In genomic region chr6:99175377-99175776, GRCm38 (mm10) we compare ENCODE assay signal across 11 mouse cellular contexts.
DNase-seq lines count a peak whose midpoint lies in the region; ATAC-seq and TF ChIP-seq lines count a peak whose summit lies in the region.
"Had no signal": no experiment of that assay in that cellular context is flagged by ENCODE, and none has a peak within 500 bp of the region (broad histone marks: within the 10 kb centered on the region; RNA-seq: fewer than 3 reads in every experiment).

No protein-coding gene starts in this region.

- H3K27ac ChIP-seq in spleen, adult 2 months (ENCODE audit: insufficient read depth, low read length) = peak overlapping the region; percentile 4; the same call in 1 of the 2 replicates
- peak overlapping the region; percentile 45; the same call in 1 of the 2 replicates for H3K27ac ChIP-seq in heart, embryonic 12.5 days (ENCODE audit: poor library complexity, severe bottlenecking)
- peak overlapping the region; percentile 16; the same call in 1 of the 2 replicates for H3K27ac ChIP-seq in lung, embryonic 15.5 days
- H3K27ac ChIP-seq in hindbrain, embryonic 10.5 days = no peak overlapping the region
- H3K27ac ChIP-seq: hindbrain, embryonic 13.5 days had no signal

- peaks cover 20% of the 10 kb centered on the region for H3K4me1 ChIP-seq in spleen, adult 2 months (ENCODE audit: control insufficient read depth, insufficient read depth, insufficient read length)
- H3K4me1 ChIP-seq in heart, embryonic 12.5 days (replicated peaks) = peaks cover 53% of the 10 kb centered on the region
- peaks cover 47% of the 10 kb centered on the region for H3K4me1 ChIP-seq in lung, embryonic 15.5 days
- peaks cover 10% of the 10 kb centered on the region; the same call in 1 of the 2 replicates for H3K4me1 ChIP-seq in hindbrain, embryonic 10.5 days (replicated peaks)
- H3K4me1 ChIP-seq: hindbrain, embryonic 13.5 days had no signal

- H3K4me3 ChIP-seq in spleen, adult 2 months (ENCODE audit: extremely low read depth, insufficient read depth, insufficient read length) = no peak overlapping the region
- no peak overlapping the region for H3K4me3 ChIP-seq in heart, embryonic 12.5 days
- no peak overlapping the region for H3K4me3 ChIP-seq in lung, embryonic 15.5 days
- no peak overlapping the region for H3K4me3 ChIP-seq in hindbrain, embryonic 10.5 days
- H3K4me3 ChIP-seq: hindbrain, embryonic 13.5 days had no signal

- no peak overlapping the region for H3K4me2 ChIP-seq in heart, embryonic 12.5 days
- no peak overlapping the region for H3K4me2 ChIP-seq in lung, embryonic 15.5 days
- H3K4me2 ChIP-seq: hindbrain, embryonic 13.5 days had no signal

- DNase-seq in spleen, adult 2 months (ENCODE audit: low read depth in 1 of 2, low spot score in 2 of 2) = no peak
- no peak for DNase-seq in spleen, postnatal 36 days (ENCODE audit: low spot score in 2 of 2)
- DNase-seq in yolk sac, embryonic 10.5 days (ENCODE audit: low spot score) = peak; percentile 34
- DNase-seq in left cerebral cortex, postnatal 25 days (ENCODE audit: low spot score in 2 of 2) = no peak
- no peak for DNase-seq in hindbrain, embryonic 10.5 days (ENCODE audit: low spot score)
- no peak for DNase-seq in B cell, adult 2 months
- DNase-seq: spleen, adult 18-20 months had no signal

- peaks cover 7% of the 10 kb centered on the region for H3K36me3 ChIP-seq in spleen, adult 2 months (ENCODE audit: control insufficient read depth, insufficient read depth, low read length)
- no peaks in the 10 kb centered on the region for H3K36me3 ChIP-seq in heart, embryonic 12.5 days
- no peaks in the 10 kb centered on the region for H3K36me3 ChIP-seq in lung, embryonic 15.5 days
- H3K36me3 ChIP-seq in hindbrain, embryonic 10.5 days = no peaks in the 10 kb centered on the region
- H3K36me3 ChIP-seq: hindbrain, embryonic 13.5 days had no signal

- no peak for TF ChIP-seq CTCF in spleen, adult 2 months (IDR thresholded peaks at IDR 0.05; ENCODE audit: extremely low read depth, insufficient read depth, insufficient read length, insufficient replicate concordance)

- H3K9ac ChIP-seq in heart, embryonic 12.5 days = no peak overlapping the region; the same call in 1 of the 2 replicates
- H3K9ac ChIP-seq in lung, embryonic 15.5 days = no peak overlapping the region
- H3K9ac ChIP-seq: hindbrain, embryonic 13.5 days had no signal

- ATAC-seq in heart, embryonic 12.5 days (ENCODE audit: insufficient number of reproducible peaks, low FRiP score) = peak; percentile 36; the same call in 1 of the 2 replicates
- ATAC-seq in lung, embryonic 15.5 days (ENCODE audit: borderline replicate concordance, extremely low read depth, low FRiP score, low TSS enrichment) = no peak

- H3K27me3 ChIP-seq in spleen, adult 2 months (ENCODE audit: control insufficient read depth, insufficient read depth, low read length) = no peaks in the 10 kb centered on the region
- no peaks in the 10 kb centered on the region for H3K27me3 ChIP-seq in heart, embryonic 12.5 days (replicated peaks)
- H3K27me3 ChIP-seq in lung, embryonic 15.5 days = no peaks in the 10 kb centered on the region
- H3K27me3 ChIP-seq in hindbrain, embryonic 10.5 days (ENCODE audit: insufficient read depth, poor library complexity, severe bottlenecking) = no peaks in the 10 kb centered on the region
- H3K27me3 ChIP-seq: hindbrain, embryonic 13.5 days had no signal

- intact Hi-C loops in left cerebral cortex, postnatal 25 days (cut with DNase I) = no loop called here

- no peaks in the 10 kb centered on the region for H3K9me3 ChIP-seq in heart, embryonic 12.5 days (replicated peaks)
- no peaks in the 10 kb centered on the region for H3K9me3 ChIP-seq in lung, embryonic 15.5 days
- H3K9me3 ChIP-seq in hindbrain, embryonic 10.5 days = no peaks in the 10 kb centered on the region
- H3K9me3 ChIP-seq: G1E; hindbrain, embryonic 13.5 days had no signal

- WGBS in spleen, adult 2 months = 89% methylated on average over 5 of the region's 5 CpGs
- WGBS in heart, embryonic 12.5 days = 19% methylated on average over 5 of the region's 5 CpGs
- WGBS in lung, embryonic 15.5 days = 48% methylated on average over 5 of the region's 5 CpGs
- 70% methylated on average over 5 of the region's 5 CpGs for WGBS in hindbrain, embryonic 10.5 days

- TF ChIP-seq POLR2A in spleen, adult 2 months (IDR thresholded peaks at IDR 0.05; ENCODE audit: low read depth, low read length) = no peak
